Mouse (Mus musculus) thymus, adult 2 months (tissue): Measurements from ENCODE around the gene Otop2.

Experiments
- CTCF ChIP-seq: fragments of 200-500 bp; IDR thresholded peaks from 2 replicates; pipeline ENCODE4 v1.5.1; 2012; ENCODE audit warnings: mild to moderate bottlenecking, control low read depth, low read length, moderate library complexity, borderline replicate concordance; ENCODE audit not compliant: control insufficient read depth, poor library complexity, insufficient read depth; ENCODE audit errors: extremely low read depth
- POLR2A ChIP-seq: fragments of 200-500 bp; IDR thresholded peaks from 2 replicates; pipeline ENCODE4 v1.6.1; 2012; ENCODE audit warnings: mild to moderate bottlenecking, low read length, control low read depth, moderate library complexity; ENCODE audit not compliant: control insufficient read depth, poor library complexity, insufficient read depth; ENCODE audit errors: extremely low read depth

DNA sequence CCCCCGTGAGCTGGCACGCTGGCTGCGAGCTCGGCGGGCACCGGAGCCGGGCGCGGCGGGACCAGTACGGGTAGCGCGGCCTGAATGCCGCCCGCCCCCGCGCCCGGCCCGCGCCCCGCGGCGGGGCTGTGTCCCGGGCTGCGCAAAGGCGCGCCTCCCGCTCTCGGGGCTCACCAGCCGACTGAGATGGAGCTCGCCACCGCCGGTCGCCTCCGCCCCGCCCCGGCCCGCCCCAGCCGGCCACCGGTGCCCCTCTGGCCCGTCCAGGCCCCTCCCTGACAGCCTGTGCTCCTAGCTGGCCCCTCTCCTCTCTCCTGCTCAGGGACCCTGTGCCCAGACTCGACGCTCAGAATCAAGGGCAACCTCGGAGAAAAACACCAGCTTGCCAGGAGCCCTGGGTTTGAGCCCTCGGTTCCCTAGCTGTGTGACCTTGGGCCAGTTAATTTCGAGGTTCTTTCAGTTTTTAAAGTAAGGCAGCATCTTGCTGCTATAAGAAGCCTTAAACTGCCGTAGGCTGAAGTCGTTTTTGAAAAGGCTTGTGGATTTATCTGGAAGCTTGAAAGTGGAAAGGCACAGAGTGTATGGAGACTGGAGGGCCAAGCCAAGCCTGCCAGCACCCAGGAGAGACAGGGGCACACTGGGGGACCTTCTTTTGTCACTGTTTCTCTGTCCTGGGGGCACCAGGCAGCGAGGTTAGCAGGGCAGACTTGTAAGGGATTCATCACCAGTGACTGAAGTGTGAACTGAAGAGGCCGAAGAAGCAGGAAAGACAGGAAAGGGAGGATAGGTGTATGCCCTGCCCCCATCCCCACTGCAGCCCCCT, 39.7 kb upstream of the Otop2 start, which contains the start of gene Grin2c:
- TF ChIP-seq CTCF (no peak), POLR2A (no peak)
